Mouse (Mus musculus): Measurements from ENCODE around the gene B4galt1. TPM values are rescaled to one million over a fixed set of nuclear protein-coding genes. Genes with fewer than 3 reads are reported as not detected.
A peak's percentile ranks its signal among the peaks of the same experiment; 100 is the strongest.

Gene B4galt1
- polyA plus RNA-seq, 1 experiment from 2014 or later, result 40.0 TPM

- Histone ChIP-seq H3K4me1 (peaks cover 43% of the 10 kb centered on the region), H3K36me3 (no peaks in the 10 kb centered on the region), H3K4me3 (no peak overlapping the region), H3K9ac (no peak overlapping the region), H3K9me3 (replicated peaks) (no peaks in the 10 kb centered on the region), H3K27me3 (replicated peaks) (no peaks in the 10 kb centered on the region), H3K27ac (no peak overlapping the region), H3K4me2 (no peak overlapping the region)
- WGBS (ENCODE audit: insufficient replicate concordance), result 76% methylated on average over 13 of the region's 13 CpGs
- ATAC-seq, result no peak
Measured at GRCm38 (mm10) chr4:40868554-40869232, 14.9 kb upstream of the B4galt1 start.

GRCm38 (mm10) chr4:40864361-40864760 lies 10.6 kb upstream of the B4galt1 start:
- Histone ChIP-seq H3K4me3 (no peak overlapping the region), H3K27ac (no peak overlapping the region), H3K9me3 (replicated peaks) (no peaks in the 10 kb centered on the region), H3K9ac (no peak overlapping the region), H3K36me3 (no peaks in the 10 kb centered on the region), H3K4me1 (peaks cover 27% of the 10 kb centered on the region), H3K27me3 (replicated peaks) (no peaks in the 10 kb centered on the region), H3K4me2 (no peak overlapping the region)
- ATAC-seq, result no peak
- 92% methylated on average over 12 of the region's 12 CpGs for WGBS (ENCODE audit: insufficient replicate concordance)

GRCm38 (mm10) chr4:40863340-40863739 lies 9.5 kb upstream of the B4galt1 start:
- Histone ChIP-seq H3K4me2 (peak overlapping the region; percentile 32), H3K9ac (peak overlapping the region; percentile 34; the same call in 1 of the 2 replicates), H3K27ac (peak overlapping the region; percentile 53; the same call in 1 of the 2 replicates)

GRCm38 (mm10) chr4:40861131-40861530 lies 7.3 kb upstream of the B4galt1 start:
- WGBS (ENCODE audit: insufficient replicate concordance), result 65% methylated on average over 3 of the region's 3 CpGs
- no peak overlapping the region for H3K27ac ChIP-seq
- H3K9ac ChIP-seq, result no peak overlapping the region
- no peak overlapping the region for H3K4me2 ChIP-seq
- peaks cover 45% of the 10 kb centered on the region for H3K4me1 ChIP-seq
- H3K27me3 ChIP-seq (replicated peaks), result no peaks in the 10 kb centered on the region
- no peak overlapping the region for H3K4me3 ChIP-seq
- no peaks in the 10 kb centered on the region for H3K36me3 ChIP-seq
- H3K9me3 ChIP-seq (replicated peaks), result no peaks in the 10 kb centered on the region
- no peak for ATAC-seq

More at GRCm38 (mm10) chr4:40863340-40863739, 9.5 kb upstream of the B4galt1 start:
- ATAC-seq, result peak; percentile 83
- Histone ChIP-seq H3K9me3 (replicated peaks) (no peaks in the 10 kb centered on the region), H3K36me3 (no peaks in the 10 kb centered on the region), H3K4me1 (peaks cover 35% of the 10 kb centered on the region), H3K4me3 (no peak overlapping the region), H3K27me3 (replicated peaks) (no peaks in the 10 kb centered on the region)
- WGBS (ENCODE audit: insufficient replicate concordance), result 21% methylated on average over 3 of the region's 3 CpGs

GRCm38 (mm10) chr4:40857824-40858346 lies 4.1 kb upstream of the B4galt1 start:
- Histone ChIP-seq H3K4me1 (peaks cover 36% of the 10 kb centered on the region), H3K27ac (no peak overlapping the region), H3K4me3 (no peak overlapping the region), H3K9me3 (replicated peaks) (no peaks in the 10 kb centered on the region), H3K36me3 (no peaks in the 10 kb centered on the region), H3K9ac (no peak overlapping the region), H3K4me2 (no peak overlapping the region), H3K27me3 (replicated peaks) (no peaks in the 10 kb centered on the region)
- WGBS (ENCODE audit: insufficient replicate concordance), result 60% methylated on average over 8 of the region's 8 CpGs
- no peak for ATAC-seq

- Histone ChIP-seq H3K4me1 (peaks cover 44% of the 10 kb centered on the region), H3K9me3 (replicated peaks) (no peaks in the 10 kb centered on the region), H3K9ac (no peak overlapping the region), H3K4me2 (no peak overlapping the region), H3K4me3 (no peak overlapping the region), H3K36me3 (no peaks in the 10 kb centered on the region; the same call in 1 of the 2 replicates), H3K27me3 (replicated peaks) (no peaks in the 10 kb centered on the region), H3K27ac (no peak overlapping the region)
- no peak for ATAC-seq
- 64% methylated on average over 6 of the region's 6 CpGs for WGBS (ENCODE audit: insufficient replicate concordance)
Measured at GRCm38 (mm10) chr4:40856571-40856970, 2.8 kb upstream of the B4galt1 start.

GRCm38 (mm10) chr4:40854387-40854933 lies 655 bp upstream of the B4galt1 start:
- Histone ChIP-seq H3K4me2 (peak overlapping the region; percentile 92), H3K9me3 (replicated peaks) (no peaks in the 10 kb centered on the region), H3K27me3 (replicated peaks) (no peaks in the 10 kb centered on the region), H3K4me1 (peaks cover 65% of the 10 kb centered on the region), H3K4me3 (peak overlapping the region; percentile 79), H3K27ac (peak overlapping the region; percentile 83), H3K9ac (peak overlapping the region; percentile 71), H3K36me3 (peaks cover 4% of the 10 kb centered on the region; the same call in 1 of the 2 replicates)
- WGBS (ENCODE audit: insufficient replicate concordance), result 19% methylated on average over 18 of the region's 18 CpGs
- peak; percentile 1 for ATAC-seq

GRCm38 (mm10) chr4:40852861-40853564 lies 792 bp downstream of the B4galt1 start:
- H3K9me3 ChIP-seq (replicated peaks), result no peaks in the 10 kb centered on the region
- peak overlapping the region; percentile 92 for H3K4me2 ChIP-seq
- H3K9ac ChIP-seq, result peak overlapping the region; percentile 93
- no peaks in the 10 kb centered on the region for H3K27me3 ChIP-seq (replicated peaks)
- peak; percentile 45; the same call in 1 of the 2 replicates for ATAC-seq
- peak overlapping the region; percentile 98 for H3K27ac ChIP-seq
- peaks cover 13% of the 10 kb centered on the region; the same call in 1 of the 2 replicates for H3K36me3 ChIP-seq
- under 1% methylated on average over 20 of the region's 20 CpGs for WGBS (ENCODE audit: insufficient replicate concordance)
- peak overlapping the region; percentile 79 for H3K4me3 ChIP-seq
- peaks cover 70% of the 10 kb centered on the region for H3K4me1 ChIP-seq

- peaks cover 19% of the 10 kb centered on the region for H3K36me3 ChIP-seq
- 7% methylated on average over 5 of the region's 5 CpGs for WGBS (ENCODE audit: insufficient replicate concordance)
- H3K9me3 ChIP-seq (replicated peaks), result no peaks in the 10 kb centered on the region
- H3K4me3 ChIP-seq, result peak overlapping the region; percentile 79
- H3K27me3 ChIP-seq (replicated peaks), result no peaks in the 10 kb centered on the region
- H3K9ac ChIP-seq, result peak overlapping the region; percentile 93
- H3K27ac ChIP-seq, result peak overlapping the region; percentile 98
- H3K4me2 ChIP-seq, result peak overlapping the region; percentile 92
- H3K4me1 ChIP-seq, result peaks cover 77% of the 10 kb centered on the region
- no peak for ATAC-seq
Measured at GRCm38 (mm10) chr4:40852249-40852781, 1.5 kb downstream of the B4galt1 start.

GRCm38 (mm10) chr4:40851763-40852248 lies 2.0 kb downstream of the B4galt1 start:
- H3K9ac ChIP-seq, result peak overlapping the region; percentile 93
- peak overlapping the region; percentile 98 for H3K27ac ChIP-seq
- 10% methylated on average over 4 of the region's 4 CpGs for WGBS (ENCODE audit: insufficient replicate concordance)
- no peaks in the 10 kb centered on the region for H3K9me3 ChIP-seq (replicated peaks)
- H3K27me3 ChIP-seq (replicated peaks), result no peaks in the 10 kb centered on the region
- H3K4me1 ChIP-seq, result peaks cover 81% of the 10 kb centered on the region
- H3K4me2 ChIP-seq, result peak overlapping the region; percentile 92
- peak overlapping the region; percentile 79 for H3K4me3 ChIP-seq
- no peak for ATAC-seq
- H3K36me3 ChIP-seq, result peaks cover 21% of the 10 kb centered on the region

GRCm38 (mm10) chr4:40851031-40851762 lies 2.6 kb downstream of the B4galt1 start:
- Histone ChIP-seq H3K4me1 (peaks cover 81% of the 10 kb centered on the region), H3K9ac (peak overlapping the region; percentile 93), H3K36me3 (peaks cover 21% of the 10 kb centered on the region), H3K27me3 (replicated peaks) (no peaks in the 10 kb centered on the region), H3K4me2 (peak overlapping the region; percentile 92), H3K9me3 (replicated peaks) (no peaks in the 10 kb centered on the region), H3K27ac (peak overlapping the region; percentile 98), H3K4me3 (peak overlapping the region; percentile 79)
- ATAC-seq, result no peak
- 23% methylated on average over 6 of the region's 6 CpGs for WGBS (ENCODE audit: insufficient replicate concordance)
